Mouse (Mus musculus) granulocyte monocyte progenitor cell, adult 5-6 weeks (primary cell): ENCODE measurements around the gene Tarbp2. TPM values are rescaled to one million over a fixed set of nuclear protein-coding genes. Genes with fewer than 3 reads are reported as not detected.

Experiments used
- ATAC-seq: replicated peaks from 2 replicates; pipeline ENCODE4 v1.8.0; 2016; ENCODE audit warnings: mild to moderate bottlenecking, moderate TSS enrichment, inconsistent platforms; ENCODE audit not compliant: poor library complexity, severe bottlenecking
- total RNA-seq, 2 experiments: library from RNA; stranded (forward) in 1 of 2; stranded (reverse) in 1 of 2; fragments of 200-712, 200-1000 nt in 1 of 2; fragments of >200 nt in 1 of 2; fragmentation: Nextera tagmentation in 1 of 2; gene quantifications; 2 replicates each; pipeline ENCODE4 v1.2.3; 2014 to 2017

Gene Tarbp2
- 29.4 and 36.3 TPM in 2 replicates for total RNA-seq (2014; fragmentation: Nextera tagmentation)
- total RNA-seq (2017): 18.7 and 20.0 TPM in 2 replicates

DNA sequence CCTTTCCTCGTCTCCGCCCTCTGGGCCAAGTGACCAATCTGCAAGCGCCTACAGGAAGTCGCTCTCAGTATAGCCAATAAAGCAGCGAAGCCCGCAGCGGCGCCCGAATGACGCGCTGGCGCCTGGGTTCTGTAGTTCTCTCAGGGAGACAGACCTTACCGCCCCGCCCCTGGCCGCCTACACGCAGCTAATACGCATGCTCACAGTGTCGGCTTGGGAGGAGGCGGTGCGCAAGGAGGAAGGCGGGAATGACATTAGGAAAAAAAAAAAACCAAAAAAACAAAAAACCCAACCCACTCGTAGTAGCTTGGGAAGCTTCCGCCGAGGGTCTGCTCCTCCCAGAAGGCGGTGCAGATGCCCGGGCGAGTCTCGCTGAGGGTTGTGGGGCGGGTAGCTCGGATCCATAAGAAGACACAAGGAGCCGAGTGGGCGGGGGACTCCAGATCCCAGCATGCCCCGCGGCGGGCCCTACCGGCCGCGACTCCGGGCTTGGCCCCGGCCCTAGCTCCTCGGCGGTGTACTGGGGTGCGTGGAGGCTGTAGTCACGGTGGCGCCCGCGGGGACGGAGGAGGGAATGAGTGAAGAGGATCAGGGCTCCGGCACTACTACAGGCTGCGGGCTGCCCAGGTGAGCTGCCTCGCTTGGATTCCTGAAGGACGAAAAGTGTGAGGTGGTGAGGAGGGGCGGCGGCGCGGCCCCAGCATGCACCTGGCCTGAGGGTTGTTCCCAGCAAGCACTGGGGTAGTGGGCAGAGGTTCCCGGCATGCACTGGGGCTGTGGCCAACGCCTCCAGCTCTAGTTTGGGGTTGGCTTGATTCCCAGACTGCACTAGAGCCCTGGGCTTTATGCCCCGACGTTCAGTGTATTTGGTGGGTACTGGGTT lies at the start of gene Tarbp2:
Tarbp2 (plus strand) TSS at position 217 of the 883 bp plus-strand sequence.
- peak; percentile 77 for ATAC-seq

GRCm38 (mm10) chr15:102468675-102469370 lies 49.2 kb upstream of the Tarbp2 start:
- no peak for ATAC-seq

GRCm38 (mm10) chr15:102470183-102470604 lies 47.8 kb upstream of the Tarbp2 start, which contains the start of gene Pcbp2:
TSS of gene Pcbp2 (plus strand) at chr15:102470539.
- ATAC-seq: peak; percentile 96

DNA sequence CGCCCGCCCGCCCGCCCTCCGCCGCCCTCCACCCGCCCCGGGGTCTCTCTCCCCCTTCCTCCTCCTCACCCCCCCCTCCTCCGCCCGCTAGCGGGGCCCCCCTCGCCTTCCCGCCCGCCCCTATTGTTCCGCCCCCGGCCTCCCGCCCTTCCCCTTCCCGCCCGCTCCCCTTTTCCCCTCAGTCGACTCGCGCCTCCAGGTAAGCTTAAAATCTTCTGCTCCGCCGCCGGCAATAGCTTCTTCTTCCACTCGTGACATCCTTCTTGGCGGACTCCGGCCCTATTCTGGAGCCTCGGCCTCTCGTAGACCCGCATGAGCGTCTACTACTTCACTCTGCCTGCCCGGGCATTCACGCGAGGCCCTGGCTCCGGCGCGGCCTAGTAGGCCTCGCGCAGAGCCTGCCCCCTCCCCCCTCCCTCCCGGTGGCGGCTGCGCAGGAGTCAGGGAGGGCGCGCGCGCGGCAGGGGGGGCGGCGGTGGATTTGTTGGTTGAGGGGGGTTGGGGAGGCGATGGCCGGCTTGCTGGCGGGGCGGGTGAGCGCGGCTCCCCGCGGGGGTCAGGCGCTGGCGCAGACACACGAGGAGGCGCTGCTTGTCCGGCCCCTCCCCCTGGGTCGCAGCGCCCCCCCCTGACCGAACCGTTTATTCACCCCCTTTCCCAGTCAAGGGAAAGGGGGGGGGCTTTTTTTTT lies 47.2 kb upstream of the Tarbp2 start:
- peak; percentile 38 for ATAC-seq

GRCm38 (mm10) chr15:102471295-102471645 lies 46.7 kb upstream of the Tarbp2 start:
- no peak; the same call in 1 of the 2 replicates for ATAC-seq

DNA sequence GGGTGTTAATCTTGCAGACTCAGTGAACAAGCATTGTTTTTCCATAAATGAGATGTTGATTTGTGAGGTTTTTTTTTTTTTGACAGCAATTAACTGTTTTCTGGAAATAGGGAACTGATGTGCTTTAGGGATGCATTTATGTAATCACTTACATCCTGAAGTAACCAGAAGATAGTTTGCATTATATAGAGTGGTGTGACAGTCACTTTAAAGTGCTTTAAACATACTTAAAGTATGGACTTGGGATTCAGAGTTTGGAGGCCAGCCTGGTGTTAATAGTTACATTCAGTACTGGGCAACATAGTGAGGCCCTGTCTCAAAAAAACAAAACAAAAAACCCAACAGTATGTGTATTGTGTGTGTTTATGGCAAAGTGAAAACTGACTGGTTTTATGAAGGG lies 46.3 kb upstream of the Tarbp2 start:
- no peak for ATAC-seq

DNA sequence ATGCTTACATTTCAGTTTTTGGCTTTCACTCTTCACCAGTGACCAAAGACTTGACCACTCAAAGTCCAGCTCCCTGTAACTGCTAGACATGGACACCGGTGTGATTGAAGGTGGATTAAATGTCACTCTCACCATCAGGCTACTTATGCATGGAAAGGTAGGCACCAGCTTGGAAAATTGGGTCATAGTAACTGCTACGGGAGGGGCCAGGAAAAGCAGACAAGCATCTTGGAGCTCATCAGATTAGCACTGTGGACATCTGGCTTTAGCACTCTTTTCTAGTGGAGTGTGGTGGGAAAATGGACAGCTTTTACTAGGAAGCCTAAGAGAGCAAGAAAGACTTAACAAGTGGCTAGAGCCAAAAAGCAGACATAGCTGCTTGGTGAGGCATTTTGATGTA lies 44.7 kb upstream of the Tarbp2 start:
- no peak for ATAC-seq

- no peak for ATAC-seq
Observed at GRCm38 (mm10) chr15:102474520-102474919, 43.5 kb upstream of the Tarbp2 start.

DNA sequence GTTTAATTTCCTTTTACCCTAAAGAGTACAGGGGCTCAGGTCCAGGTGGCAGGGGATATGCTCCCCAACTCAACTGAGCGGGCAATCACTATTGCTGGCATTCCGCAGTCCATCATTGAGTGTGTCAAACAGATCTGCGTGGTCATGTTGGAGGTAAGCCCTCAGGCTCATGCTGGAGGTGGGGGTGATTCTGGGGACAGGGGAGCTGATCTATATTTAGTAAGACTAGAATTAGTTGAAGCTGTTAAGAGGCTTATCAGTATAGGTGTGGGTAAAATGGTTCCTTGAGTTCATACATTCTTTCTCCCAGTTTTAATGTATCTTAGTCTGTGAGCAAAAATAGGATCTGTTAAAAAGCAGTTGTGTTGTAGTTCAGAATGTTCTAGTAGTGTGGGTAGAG lies 34.9 kb upstream of the Tarbp2 start:
- no peak for ATAC-seq

DNA sequence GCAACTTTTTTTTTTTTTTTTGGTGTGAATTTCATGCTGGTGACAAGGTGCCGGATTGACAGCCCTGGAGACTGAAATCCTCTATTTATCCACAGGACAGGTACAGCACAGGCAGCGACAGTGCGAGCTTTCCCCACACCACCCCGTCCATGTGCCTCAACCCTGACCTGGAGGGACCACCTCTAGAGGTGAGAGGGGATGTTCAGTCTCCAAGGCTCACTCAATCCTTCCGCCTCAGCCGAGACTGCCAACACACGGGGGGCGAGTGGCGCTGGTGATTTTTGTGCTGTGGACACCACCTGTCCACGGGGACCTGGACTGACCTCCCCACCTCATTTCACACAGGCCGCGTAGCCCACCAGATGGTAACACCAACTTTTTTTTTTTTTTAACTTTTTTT lies 32.1 kb upstream of the Tarbp2 start:
- no peak for ATAC-seq

GRCm38 (mm10) chr15:102487664-102488063 lies 30.3 kb upstream of the Tarbp2 start:
- no peak for ATAC-seq

DNA sequence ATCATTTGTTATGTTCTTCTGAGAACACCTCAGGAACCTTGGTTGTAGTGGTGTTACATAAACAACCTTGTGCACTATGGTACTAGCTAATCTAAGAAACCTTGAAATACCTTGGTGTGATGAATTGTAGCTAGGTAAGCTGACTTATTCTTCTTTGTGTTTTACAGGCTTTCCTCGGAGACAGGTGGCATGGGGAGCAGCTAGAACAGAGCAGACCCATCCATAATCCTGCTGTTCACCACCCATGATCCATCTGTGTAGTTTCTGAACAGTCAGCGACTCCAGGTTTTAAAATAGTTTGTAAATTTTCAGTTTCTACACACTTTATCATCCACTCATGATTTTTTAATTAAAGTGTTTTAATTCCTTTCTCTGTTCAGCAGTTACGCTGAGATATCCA lies 19.7 kb upstream of the Tarbp2 start:
- ATAC-seq: no peak

- peak; percentile 27 for ATAC-seq
Observed at GRCm38 (mm10) chr15:102499370-102499769, 18.6 kb upstream of the Tarbp2 start.

GRCm38 (mm10) chr15:102499851-102500250 lies 18.1 kb upstream of the Tarbp2 start:
- ATAC-seq: no peak

DNA sequence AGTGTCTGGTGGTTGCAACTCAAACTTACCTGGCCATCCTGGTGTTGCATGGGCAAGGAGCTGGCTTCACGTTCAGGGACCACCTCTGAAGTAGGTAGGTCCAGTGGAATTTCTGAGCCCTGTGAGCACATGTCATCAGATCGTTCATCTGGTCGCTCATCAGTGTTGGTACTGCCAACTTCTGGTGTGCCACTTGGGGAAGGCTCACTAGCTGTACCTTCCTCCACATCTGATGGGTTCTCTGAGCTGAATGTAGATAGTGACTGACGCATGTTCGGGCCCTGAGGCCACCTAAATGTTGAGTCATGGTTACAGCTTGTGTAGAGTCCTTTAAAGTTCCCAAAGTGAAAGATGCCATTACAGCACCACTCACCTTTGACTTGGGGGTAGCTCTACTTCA lies 17.5 kb upstream of the Tarbp2 start:
- no peak for ATAC-seq

- ATAC-seq: no peak
Observed at GRCm38 (mm10) chr15:102501084-102501814, 16.7 kb upstream of the Tarbp2 start.

- ATAC-seq: no peak
Observed at GRCm38 (mm10) chr15:102502254-102502840, 15.6 kb upstream of the Tarbp2 start.

GRCm38 (mm10) chr15:102503447-102503846 lies 14.5 kb upstream of the Tarbp2 start, which contains the start of gene Gm10337:
TSS of gene Gm10337 (plus strand) at chr15:102503722.
- ATAC-seq: no peak

DNA sequence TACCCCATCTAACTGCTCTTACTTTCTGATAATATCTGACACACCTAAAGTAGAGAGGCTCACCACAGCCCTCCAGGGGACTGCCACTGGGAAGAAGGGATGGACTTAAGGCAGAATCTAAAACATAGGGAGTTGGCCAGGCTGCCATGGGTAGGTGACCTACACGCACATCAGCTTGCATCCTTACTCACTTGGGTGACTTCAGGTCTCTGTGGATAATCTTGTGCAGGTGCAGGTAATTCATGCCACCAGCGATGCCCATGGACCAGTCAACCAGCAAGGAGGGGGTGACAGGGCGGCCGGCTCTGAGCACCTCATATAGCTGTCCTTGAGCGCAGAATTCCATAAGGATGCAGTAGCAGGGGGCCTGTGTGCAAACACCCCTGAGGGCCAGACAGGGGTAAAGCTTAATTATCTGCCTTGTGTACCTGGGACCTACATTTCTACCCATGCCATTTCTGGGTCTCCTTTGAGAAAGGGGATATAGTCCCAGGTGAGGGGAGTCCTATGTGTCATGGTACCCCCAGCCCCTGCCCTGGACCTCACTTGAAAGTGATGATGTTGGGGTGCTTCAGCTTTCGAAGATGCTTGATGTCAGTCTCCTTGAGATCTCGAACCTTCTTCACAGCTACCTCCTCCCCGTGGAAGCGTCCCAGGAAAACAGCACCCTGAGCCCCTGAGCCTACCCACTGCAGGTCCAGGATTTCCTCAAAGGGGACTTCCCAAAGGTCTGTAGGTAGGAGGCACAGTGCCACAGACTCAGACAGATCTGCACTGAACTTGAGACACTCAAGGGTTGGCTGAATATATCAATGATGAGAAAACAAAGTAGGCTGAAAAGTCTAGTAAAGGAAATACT lies 13.8 kb upstream of the Tarbp2 start:
- no peak for ATAC-seq
